Mouse (Mus musculus) embryonic fibroblast, embryonic 13.5 days (primary cell): Measurements from ENCODE around the gene Herpud2.

Experiments
- CTCF ChIP-seq: IDR thresholded peaks from 2 replicates; pipeline ENCODE4 v1.5.1; 2011; ENCODE audit warnings: mild to moderate bottlenecking, control low read depth, low read length, moderate library complexity, borderline replicate concordance; ENCODE audit not compliant: insufficient read depth
- POLR2A ChIP-seq: IDR thresholded peaks from 2 replicates; pipeline ENCODE4 v1.6.1; 2011; ENCODE audit warnings: low read depth, mild to moderate bottlenecking, control low read depth, low read length, moderate library complexity

DNA sequence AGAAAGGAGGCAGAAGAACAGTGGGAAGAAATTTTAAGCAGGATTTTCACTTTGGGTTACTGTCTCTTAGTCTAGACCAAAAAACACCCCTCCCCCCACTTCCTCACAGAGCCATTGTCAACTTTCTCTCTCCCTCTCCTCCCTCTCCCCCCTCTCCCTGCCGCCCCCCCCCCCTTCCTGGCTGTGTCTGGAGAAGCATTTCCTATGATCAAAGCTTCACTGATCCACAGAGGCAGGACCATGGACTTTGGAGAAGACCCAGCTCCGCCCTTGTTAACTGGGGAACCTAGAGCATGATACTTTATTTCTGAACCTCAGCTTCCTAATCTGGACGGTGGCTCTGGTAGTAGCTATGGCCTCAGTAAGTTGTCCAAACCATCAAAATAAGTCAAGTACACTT is 92.9 kb downstream of the Herpud2 start:
- TF ChIP-seq CTCF (no peak), POLR2A (no peak)
